Mouse (Mus musculus): ENCODE measurements at regions not wholly inside any gene's neighbourhood (a gene's known extent, or its start where the extent isn't known, plus 50 kb on each side); places are given as distances from the start of the nearest gene placed in this dataset.

DNA sequence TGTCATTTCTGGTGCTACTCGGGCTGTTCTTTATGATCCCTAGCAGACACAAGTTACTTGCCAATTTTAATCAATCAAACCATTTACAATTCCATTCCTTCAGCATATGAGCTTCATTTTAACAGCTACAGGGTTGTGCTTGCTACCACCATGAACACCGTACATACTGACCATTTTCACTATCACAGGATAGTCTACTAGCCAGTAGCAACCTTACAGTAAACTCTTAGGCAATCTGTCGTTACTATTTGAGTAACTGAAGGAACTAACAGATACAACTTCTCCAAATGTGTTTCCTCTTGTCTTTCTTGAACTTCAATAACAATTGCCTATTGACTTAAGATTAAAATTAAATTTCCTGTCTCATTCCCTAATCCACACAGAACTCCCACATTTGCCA lies 67.9 kb upstream of the Nckap5 start:
- WGBS, result 85% methylated on average over 3 of the region's 3 CpGs
- Histone ChIP-seq H3K4me3 (ENCODE audit: low read depth, low read length) (no peak overlapping the region), H3K27me3 (ENCODE audit: control insufficient read depth, insufficient read depth, low read length) (no peaks in the 10 kb centered on the region), H3K36me3 (ENCODE audit: control insufficient read depth, insufficient read depth, low read length) (no peaks in the 10 kb centered on the region), H3K4me2 (ENCODE audit: low read depth, severe bottlenecking) (no peak overlapping the region), H3K9me3 (ENCODE audit: control insufficient read depth, low read length) (no peaks in the 10 kb centered on the region), H3K9ac (ENCODE audit: low read length) (no peak overlapping the region), H3K27ac (replicated peaks; ENCODE audit: low read depth, low read length) (no peak overlapping the region), H3K4me1 (ENCODE audit: control insufficient read depth, insufficient read depth, low read length) (no peaks in the 10 kb centered on the region)
- ATAC-seq (ENCODE audit: insufficient number of reproducible peaks, low FRiP score, low TSS enrichment, low read depth) (no peak), DNase-seq (ENCODE audit: low spot score) (no peak)

DNA sequence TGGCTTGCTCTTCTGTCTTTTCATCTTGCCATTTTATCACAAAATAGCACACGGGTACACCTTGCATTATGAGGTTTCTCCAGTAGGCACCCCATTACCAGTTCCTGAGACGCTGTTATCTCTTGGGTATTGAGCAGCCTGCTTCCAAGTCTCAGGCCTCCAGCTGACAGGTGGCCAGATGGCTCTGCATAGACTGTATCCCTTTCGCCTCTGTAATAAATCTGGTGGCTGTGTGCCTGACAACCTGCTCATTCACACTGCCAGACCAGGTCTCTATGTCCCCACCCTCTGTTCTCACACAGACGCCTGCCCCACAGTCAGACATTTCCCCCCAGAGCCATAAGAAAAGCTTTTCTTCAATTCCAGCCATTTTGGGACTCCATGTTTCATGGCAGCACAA lies 66.3 kb upstream of the Nckap5 start:
- no peak overlapping the region for H3K4me3 ChIP-seq (ENCODE audit: low read depth, low read length)
- H3K36me3 ChIP-seq (ENCODE audit: control insufficient read depth, insufficient read depth, low read length), result no peaks in the 10 kb centered on the region
- no peak overlapping the region for H3K27ac ChIP-seq (replicated peaks; ENCODE audit: low read depth, low read length)
- DNase-seq (ENCODE audit: low spot score) (no peak), ATAC-seq (ENCODE audit: insufficient number of reproducible peaks, low FRiP score, low TSS enrichment, low read depth) (no peak)
- WGBS, result 75% methylated on average over 4 of the region's 4 CpGs
- no peaks in the 10 kb centered on the region for H3K4me1 ChIP-seq (ENCODE audit: control insufficient read depth, insufficient read depth, low read length)
- no peaks in the 10 kb centered on the region for H3K9me3 ChIP-seq (ENCODE audit: control insufficient read depth, low read length)
- no peak overlapping the region for H3K4me2 ChIP-seq (ENCODE audit: low read depth, severe bottlenecking)
- no peaks in the 10 kb centered on the region for H3K27me3 ChIP-seq (ENCODE audit: control insufficient read depth, insufficient read depth, low read length)
- no peak overlapping the region for H3K9ac ChIP-seq (ENCODE audit: low read length)

DNA sequence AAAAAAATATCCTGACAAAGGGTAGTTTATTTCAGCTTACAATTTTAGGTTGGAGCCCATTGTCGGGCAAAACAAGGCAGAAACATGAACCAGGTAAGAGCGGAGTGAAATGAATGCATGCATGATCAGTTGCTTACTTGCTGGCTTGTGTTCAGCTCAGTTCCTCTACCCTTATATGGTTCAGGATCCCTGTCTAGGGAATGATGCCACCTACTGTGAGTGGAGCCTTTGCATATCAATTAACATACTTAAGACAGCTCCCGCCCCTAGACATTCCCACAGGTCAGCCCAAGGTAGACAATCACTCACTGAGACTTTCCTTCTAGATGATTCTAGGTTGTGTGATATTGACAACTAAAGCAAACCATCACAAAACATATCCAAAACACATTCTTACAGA lies 50.2 kb upstream of the Nckap5 start:
- Histone ChIP-seq H3K4me2 (ENCODE audit: low read depth, severe bottlenecking) (no peak overlapping the region), H3K9ac (ENCODE audit: low read length) (no peak overlapping the region), H3K27me3 (ENCODE audit: control insufficient read depth, insufficient read depth, low read length) (no peaks in the 10 kb centered on the region), H3K36me3 (ENCODE audit: control insufficient read depth, insufficient read depth, low read length) (no peaks in the 10 kb centered on the region), H3K4me3 (ENCODE audit: low read depth, low read length) (no peak overlapping the region), H3K27ac (replicated peaks; ENCODE audit: low read depth, low read length) (no peak overlapping the region), H3K9me3 (ENCODE audit: control insufficient read depth, low read length) (no peaks in the 10 kb centered on the region), H3K4me1 (ENCODE audit: control insufficient read depth, insufficient read depth, low read length) (no peaks in the 10 kb centered on the region)
- ATAC-seq (ENCODE audit: insufficient number of reproducible peaks, low FRiP score, low TSS enrichment, low read depth) (no peak), DNase-seq (ENCODE audit: low spot score) (no peak)
- 93% methylated on average over 3 of the region's 3 CpGs for WGBS
